Mouse (Mus musculus) small intestine, adult 2 months (tissue): ENCODE measurements around the gene Nsfl1c.

Experiments
- CTCF ChIP-seq: fragments of 200-500 bp; IDR thresholded peaks from 2 replicates; pipeline ENCODE4 v1.5.1; 2012; ENCODE audit warnings: low read depth, mild to moderate bottlenecking, control low read depth, inconsistent platforms, low read length, moderate library complexity, mixed read lengths; ENCODE audit not compliant: insufficient replicate concordance, insufficient read length; ENCODE audit errors: extremely low read depth
- POLR2A ChIP-seq: fragments of 200-500 bp; IDR thresholded peaks from 2 replicates; pipeline ENCODE4 v1.6.1; 2012; ENCODE audit warnings: low read depth, mild to moderate bottlenecking, control low read depth, inconsistent platforms, low read length, moderate library complexity

DNA sequence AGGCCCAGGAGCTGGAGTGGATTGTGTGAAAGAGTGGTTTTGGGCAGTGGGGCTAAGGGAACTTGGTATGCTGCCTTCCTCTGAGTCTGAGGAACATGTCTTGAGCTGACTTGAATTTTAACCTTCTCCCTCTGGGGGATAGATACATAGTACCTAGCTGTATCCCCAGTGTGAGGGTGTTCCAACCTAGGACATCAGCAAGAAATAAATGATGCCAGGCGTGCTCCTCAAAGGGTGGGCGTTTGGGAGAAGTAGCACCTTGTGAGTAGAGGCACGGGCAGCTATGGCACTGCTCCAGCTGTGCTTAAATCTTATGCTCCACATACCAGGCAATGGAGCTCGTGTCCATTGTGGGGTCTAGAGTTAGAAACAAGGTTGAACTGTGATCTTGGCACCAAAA is 52.6 kb downstream of the Nsfl1c start:
- TF ChIP-seq CTCF (no peak), POLR2A (no peak)
